Mouse (Mus musculus): ENCODE data around the gene Gm3383. TPM values are rescaled to one million over a fixed set of nuclear protein-coding genes. Genes with fewer than 3 reads are reported as not detected.
"Not testable (repeated sequence)": the region's sequence is repeated elsewhere in the genome, so short reads cannot be mapped to it uniquely, and the experiment has no call there.

Gm3383 gene
- 1 to 10 TPM; 1.1 to 1.6 TPM for total RNA-seq (2021)
- long read RNA-seq, experiment 1, result 0 reads
- long read RNA-seq, experiment 2, result 0 reads

DNA sequence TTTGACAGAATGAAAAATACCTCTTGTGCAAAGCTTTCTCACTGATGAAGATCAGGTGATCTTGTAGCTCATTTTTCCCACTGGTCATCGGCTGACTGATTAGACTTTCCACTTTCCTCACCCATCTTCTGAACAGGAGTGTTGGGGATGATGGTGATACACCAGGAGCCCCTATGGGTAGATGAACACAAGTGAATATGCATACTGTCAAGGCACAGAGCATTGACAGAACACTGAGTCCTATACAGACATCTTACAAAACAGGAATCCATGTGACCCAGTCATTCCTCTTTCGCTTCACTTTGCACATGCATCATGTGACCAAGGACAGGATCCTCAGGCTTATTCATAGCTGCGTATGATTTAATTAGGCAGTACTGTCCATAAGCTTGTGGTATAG is at the start of gene Gm3383:
TSS of gene Gm3383 (minus strand) at position 101 of the 400 bp plus-strand sequence.
- DNase-seq; intact Hi-C loops (cut with DNase I): not testable (repeated sequence)

DNA sequence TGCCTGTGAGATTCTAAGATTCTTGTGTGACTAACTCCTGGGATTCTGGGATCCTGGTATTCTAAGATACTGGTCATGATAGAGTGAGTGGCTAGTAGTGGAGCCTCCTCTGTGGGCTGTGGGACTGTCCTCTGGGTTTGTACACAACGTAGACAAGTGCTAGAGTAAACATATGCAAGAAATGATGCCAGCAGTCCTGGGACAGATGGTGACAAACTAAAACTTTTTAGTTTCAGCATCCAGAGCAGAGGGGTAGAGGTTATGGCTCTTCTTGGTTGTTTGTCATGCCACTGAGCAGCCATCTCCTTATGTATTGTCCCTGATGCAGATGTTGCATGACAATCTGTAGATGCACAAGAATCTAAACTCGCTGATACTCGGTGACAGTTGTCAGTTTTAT is 48.1 kb upstream of the Gm3383 start:
- intact Hi-C loops (cut with DNase I); DNase-seq: not testable (repeated sequence)

GRCm38 (mm10) chr14:5830229-5830628 is 22.4 kb upstream of the Gm3383 start, which contains the start of gene Gm3424:
Gene Gm3424 (minus strand): TSS chr14:5830329.
- DNase-seq; intact Hi-C loops (cut with DNase I): not testable (repeated sequence)

DNA sequence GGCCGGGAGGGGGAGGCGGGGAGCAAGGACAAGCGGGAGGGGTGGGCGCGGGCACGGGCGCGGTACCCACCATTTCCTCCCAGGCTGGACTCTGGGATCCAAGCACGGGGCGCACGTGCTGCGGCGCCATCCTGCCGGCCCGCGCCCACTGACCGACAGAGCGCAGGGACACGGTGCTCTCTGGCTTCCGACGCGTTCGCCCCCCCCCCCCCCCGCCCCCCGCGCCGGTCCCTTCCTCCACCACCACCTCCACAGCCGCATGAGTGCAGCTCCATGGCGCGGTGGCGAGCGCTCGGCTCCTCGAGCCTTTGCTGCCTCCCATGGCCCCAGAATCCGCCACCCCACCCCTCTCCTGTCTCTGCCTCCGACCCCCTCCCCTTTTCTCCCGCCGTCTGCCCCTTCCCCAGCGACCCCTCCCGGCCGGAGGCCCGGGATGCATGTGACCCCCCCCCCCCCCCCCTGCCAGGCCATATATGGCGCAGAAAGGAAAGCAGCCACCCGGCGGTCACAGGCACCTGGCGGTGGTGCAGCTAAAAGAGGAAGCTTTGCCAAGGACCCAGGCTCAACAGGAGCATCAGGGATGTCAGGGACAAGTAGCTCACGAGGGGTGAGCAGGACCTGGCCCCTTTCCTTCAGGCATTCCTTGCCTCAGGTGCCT is 5.0 kb upstream of the Gm3383 start:
- intact Hi-C loops (cut with DNase I); DNase-seq: not testable (repeated sequence)

GRCm38 (mm10) chr14:5741477-5741876 is 66.3 kb downstream of the Gm3383 start, which contains the start of gene Gm3373:
Gene Gm3373 (minus strand): TSS chr14:5741577.
- intact Hi-C loops (cut with DNase I); DNase-seq: not testable (repeated sequence)

GRCm38 (mm10) chr14:5687357-5687756 is 120.4 kb downstream of the Gm3383 start, which contains the start of gene Gm9603:
Gene Gm9603 (minus strand): TSS chr14:5687457.
- intact Hi-C loops (cut with DNase I), result not testable (repeated sequence)

DNA sequence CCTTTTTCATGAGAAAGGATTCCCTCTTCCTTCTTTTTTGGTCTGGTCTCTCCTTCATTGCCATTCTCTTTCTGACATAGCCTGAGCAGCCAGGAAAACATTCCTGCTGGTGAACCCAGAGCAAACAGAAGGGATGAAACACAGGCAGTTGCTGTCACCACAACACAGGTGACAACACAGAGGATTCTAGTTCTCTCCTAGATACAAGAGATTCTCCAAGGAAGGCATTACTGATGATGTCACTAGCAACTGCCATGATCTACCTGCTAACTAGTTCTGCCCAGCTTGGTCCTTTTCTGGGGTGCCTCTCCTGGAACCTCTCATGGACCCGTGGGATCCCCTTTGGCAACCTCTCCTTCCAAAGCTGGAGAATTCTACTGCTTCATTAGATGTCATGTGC is 174.9 kb downstream of the Gm3383 start, which contains the start of gene Gm8265:
TSS of gene Gm8265 (minus strand) at position 101 of the 400 bp plus-strand sequence.
- intact Hi-C loops (cut with DNase I); DNase-seq: not testable (repeated sequence)

More at GRCm38 (mm10) chr14:5687357-5687756, 120.4 kb downstream of the Gm3383 start, which contains the start of gene Gm9603:
- not testable (repeated sequence) for DNase-seq

Other genes with a start within 250 kb of the Gm3383 start
- not detected for gene Gm8265, start 175.0 kb downstream of the Gm3383 start, total RNA-seq (2021)
- not detected for gene Gm9603, start 120.5 kb downstream of the Gm3383 start, total RNA-seq (2021)
- 1 to 10 TPM in 1 of 2 experiments, under 1 TPM in 1; 0.66 to 1.6 TPM for gene Gm3373, start 66.4 kb downstream of the Gm3383 start, total RNA-seq (2021)
- gene Gm3424, start 22.3 kb upstream of the Gm3383 start, total RNA-seq (2021), result not detected
- under 1 TPM; 0.44 to 0.79 TPM for gene Gm8237, start 72.4 kb upstream of the Gm3383 start, total RNA-seq (2021)
- under 1 TPM; 0.34 to 0.53 TPM for gene Gm3248, start 153.8 kb upstream of the Gm3383 start, total RNA-seq (2021)
- not detected for gene Gm3453, start 171.2 kb upstream of the Gm3383 start, total RNA-seq (2021)